Mouse (Mus musculus): Measurements from ENCODE around the gene Mrps23.

- TF ChIP-seq CTCF (IDR thresholded peaks at IDR 0.05; ENCODE audit: low read depth) (no peak), EP300 (IDR thresholded peaks at IDR 0.05; ENCODE audit: low read depth) (no peak)
Measured at GRCm38 (mm10) chr11:88173386-88174025, 30.7 kb upstream of the Mrps23 start.

All from heart, postnatal 0 days (tissue).